Mouse (Mus musculus) adipose tissue, adult 10 weeks (tissue): Measurements from ENCODE around the gene Mapre3. TPM values are rescaled to one million over a fixed set of nuclear protein-coding genes. Genes with fewer than 3 reads are reported as not detected.

Experiments
- polyA plus RNA-seq: library from polyadenylated mRNA; stranded (reverse); fragments of 350-450 nt; fragmentation: Illumina TruSeq; extraction: RNeasy Lipid Tissue Mini Kit (QIAGEN cat#74804); gene quantifications from one replicate; pipeline ENCODE4 v1.2.3, GENCODE M21; 2014; ENCODE audit warnings: low read depth, low replicate concordance

Gene Mapre3
- 29.3 TPM for polyA plus RNA-seq

GRCm38 (mm10) chr5:30814424-30815119, at the start of gene Mapre3:
Gene Mapre3 (plus strand): TSS chr5:30814641.

GRCm38 (mm10) chr5:30867712-30868111, 53.3 kb downstream of the Mapre3 start, which contains the start of gene Tmem214:
Gene Tmem214 (plus strand): TSS chr5:30868012.

GRCm38 (mm10) chr5:30888337-30889087, 74.1 kb downstream of the Mapre3 start, which contains the start of gene Agbl5:
Gene Agbl5 (plus strand): TSS chr5:30888694.

GRCm38 (mm10) chr5:30907413-30908059, 93.1 kb downstream of the Mapre3 start, which contains the start of gene Ost4:
Gene Ost4 (minus strand): TSS chr5:30907788.

GRCm38 (mm10) chr5:30913060-30913841, 98.8 kb downstream of the Mapre3 start, which contains the start of gene Emilin1:
Gene Emilin1 (plus strand): TSS chr5:30913402.

Other genes with a start within 250 kb of the Mapre3 start
- gene Kcnk3, start 226.5 kb upstream of the Mapre3 start, polyA plus RNA-seq: 4.3 TPM
- 23.2 TPM for gene Slc35f6, start 166.7 kb upstream of the Mapre3 start, polyA plus RNA-seq
- 7.2 TPM for gene Cenpa, start 147.9 kb upstream of the Mapre3 start, polyA plus RNA-seq
- 1.2 TPM for gene Dpysl5, start 103.1 kb upstream of the Mapre3 start, polyA plus RNA-seq
- 63.2 TPM for gene Tmem214, start 53.4 kb downstream of the Mapre3 start, polyA plus RNA-seq
- 24.3 TPM for gene Agbl5, start 74.1 kb downstream of the Mapre3 start, polyA plus RNA-seq
- gene Ost4, start 93.1 kb downstream of the Mapre3 start, polyA plus RNA-seq: 382 TPM
- gene Emilin1, start 98.8 kb downstream of the Mapre3 start, polyA plus RNA-seq: 31.7 TPM
- 53.3 TPM for gene Khk, start 106.8 kb downstream of the Mapre3 start, polyA plus RNA-seq
- 1.9 TPM for gene Cgref1, start 130.9 kb downstream of the Mapre3 start, polyA plus RNA-seq
- 157 TPM for gene Preb, start 145.7 kb downstream of the Mapre3 start, polyA plus RNA-seq
- gene Tcf23, start 154.0 kb downstream of the Mapre3 start, polyA plus RNA-seq: 4.2 TPM
- gene Atraid, start 233.7 kb downstream of the Mapre3 start, polyA plus RNA-seq: 188 TPM
- gene Slc5a6, start 234.3 kb downstream of the Mapre3 start, polyA plus RNA-seq: 17.8 TPM
- 109 TPM for gene Cad, start 240.1 kb downstream of the Mapre3 start, polyA plus RNA-seq